Mouse (Mus musculus) midbrain, embryonic 15.5 days (tissue): ENCODE measurements around the gene Slc12a6. TPM values are rescaled to one million over a fixed set of nuclear protein-coding genes. Genes with fewer than 3 reads are reported as not detected.

ENCODE experiments used
- ATAC-seq: fragments of 200-750 bp; cut with Nextera tagmentation; replicated peaks from 2 replicates; pipeline ENCODE4 v1.8.0; 2017; ENCODE audit warnings: moderate TSS enrichment
- H3K27ac ChIP-seq: fragments of 300-500 bp; sonication (generic); 2 replicates; pipeline ENCODE4 v1.5.1; 2015; ENCODE audit warnings: mild to moderate bottlenecking, inconsistent platforms
- H3K27me3 ChIP-seq: fragments of 300-500 bp; sonication (generic); replicated peaks from 2 replicates; pipeline ENCODE4 v1.6.1; 2015; ENCODE audit warnings: inconsistent platforms
- H3K36me3 ChIP-seq: fragments of 300-500 bp; sonication (generic); replicated peaks from 2 replicates; pipeline ENCODE4 v1.6.1; 2015; ENCODE audit warnings: inconsistent platforms
- H3K4me1 ChIP-seq: fragments of 300-500 bp; sonication (generic); 2 replicates; pipeline ENCODE4 v1.6.1; 2015; ENCODE audit warnings: inconsistent platforms
- H3K4me2 ChIP-seq: fragments of 300-500 bp; sonication (generic); 2 replicates; pipeline ENCODE4 v1.6.1; 2015; ENCODE audit warnings: inconsistent platforms, mild to moderate bottlenecking, moderate library complexity
- H3K4me3 ChIP-seq: fragments of 300-500 bp; sonication (generic); 2 replicates; pipeline ENCODE4 v1.5.1; 2015; ENCODE audit warnings: mild to moderate bottlenecking, inconsistent platforms
- H3K9ac ChIP-seq: fragments of 300-500 bp; sonication (generic); 2 replicates; pipeline ENCODE4 v1.6.1; 2015; ENCODE audit warnings: mild to moderate bottlenecking, inconsistent platforms
- H3K9me3 ChIP-seq: fragments of 300-500 bp; sonication (generic); 2 replicates; pipeline ENCODE4 v1.6.1; 2016; ENCODE audit warnings: inconsistent platforms
- WGBS: fragments of 180-500 bp; shearing (Covaris S2); methylation state at CpG from one replicate; pipeline ENCODE4 v1.1.7; 2015; ENCODE audit warnings: mixed read lengths; 5-methylcytosine and 5-hydroxymethylcytosine counted together
- polyA plus RNA-seq: library from polyadenylated mRNA; unstranded; fragments of >200 nt; fragmentation: Nextera tagmentation; extraction: Ambion mirVana; gene quantifications from 2 replicates; pipeline ENCODE4 v1.2.1, GENCODE M21; 2015

The Slc12a6 gene
- polyA plus RNA-seq, 1 experiment from 2014 or later: 21.2 TPM

GRCm38 (mm10) chr2:112381219-112381618, 115.6 kb downstream of the Slc12a6 start:
- H3K9me3 ChIP-seq: no peaks in the 10 kb centered on the region
- H3K9ac ChIP-seq: no peak overlapping the region
- peaks cover 15% of the 10 kb centered on the region for H3K4me1 ChIP-seq
- WGBS: 96% methylated on average over 1 of the region's 1 CpGs
- ATAC-seq: no peak
- no peak overlapping the region for H3K4me2 ChIP-seq
- H3K27ac ChIP-seq: no peak overlapping the region
- no peak overlapping the region for H3K4me3 ChIP-seq
- no peaks in the 10 kb centered on the region for H3K36me3 ChIP-seq
- no peaks in the 10 kb centered on the region for H3K27me3 ChIP-seq

- no peak overlapping the region for H3K9ac ChIP-seq
- no peaks in the 10 kb centered on the region for H3K4me1 ChIP-seq
- no peak for ATAC-seq
- H3K4me3 ChIP-seq: no peak overlapping the region
- 87% methylated on average over 5 of the region's 5 CpGs for WGBS
- no peak overlapping the region for H3K27ac ChIP-seq
- H3K9me3 ChIP-seq: no peaks in the 10 kb centered on the region
- no peaks in the 10 kb centered on the region for H3K27me3 ChIP-seq
- H3K36me3 ChIP-seq: no peaks in the 10 kb centered on the region
- H3K4me2 ChIP-seq: no peak overlapping the region
Observed at GRCm38 (mm10) chr2:112390843-112391242, 125.2 kb downstream of the Slc12a6 start.

- no peaks in the 10 kb centered on the region for H3K36me3 ChIP-seq
- ATAC-seq: no peak
- no peak overlapping the region for H3K9ac ChIP-seq
- no peak overlapping the region for H3K4me3 ChIP-seq
- no peak overlapping the region for H3K27ac ChIP-seq
- no peaks in the 10 kb centered on the region for H3K27me3 ChIP-seq
- no peak overlapping the region for H3K4me2 ChIP-seq
- H3K4me1 ChIP-seq: no peaks in the 10 kb centered on the region
- H3K9me3 ChIP-seq: no peaks in the 10 kb centered on the region
- 95% methylated on average over 4 of the region's 4 CpGs for WGBS
Observed at GRCm38 (mm10) chr2:112391346-112392000, 125.8 kb downstream of the Slc12a6 start.

- ATAC-seq: no peak
- H3K27ac ChIP-seq: no peak overlapping the region
- no peaks in the 10 kb centered on the region for H3K4me1 ChIP-seq
- H3K4me2 ChIP-seq: no peak overlapping the region
- no peak overlapping the region for H3K9ac ChIP-seq
- H3K9me3 ChIP-seq: no peaks in the 10 kb centered on the region
- H3K36me3 ChIP-seq: no peaks in the 10 kb centered on the region
- H3K27me3 ChIP-seq: no peaks in the 10 kb centered on the region
- WGBS: 93% methylated on average over 1 of the region's 1 CpGs
- no peak overlapping the region for H3K4me3 ChIP-seq
Observed at GRCm38 (mm10) chr2:112392689-112393088, 127.1 kb downstream of the Slc12a6 start.

- H3K9ac ChIP-seq: no peak overlapping the region
- H3K9me3 ChIP-seq: no peaks in the 10 kb centered on the region
- no peak overlapping the region for H3K4me3 ChIP-seq
- no peaks in the 10 kb centered on the region for H3K4me1 ChIP-seq
- no peaks in the 10 kb centered on the region for H3K27me3 ChIP-seq
- no peak overlapping the region for H3K27ac ChIP-seq
- ATAC-seq: no peak
- H3K4me2 ChIP-seq: no peak overlapping the region
- H3K36me3 ChIP-seq: no peaks in the 10 kb centered on the region
Observed at GRCm38 (mm10) chr2:112393958-112394357, 128.3 kb downstream of the Slc12a6 start.

- 86% methylated on average over 1 of the region's 1 CpGs for WGBS
Observed at GRCm38 (mm10) chr2:112396649-112397048, 131.0 kb downstream of the Slc12a6 start.

GRCm38 (mm10) chr2:112407030-112407429, 141.4 kb downstream of the Slc12a6 start:
- Histone ChIP-seq H3K9ac (no peak overlapping the region), H3K9me3 (no peaks in the 10 kb centered on the region)

More at GRCm38 (mm10) chr2:112396649-112397048, 131.0 kb downstream of the Slc12a6 start:
- no peaks in the 10 kb centered on the region for H3K4me1 ChIP-seq
- H3K4me3 ChIP-seq: no peak overlapping the region
- no peak overlapping the region for H3K9ac ChIP-seq
- H3K4me2 ChIP-seq: no peak overlapping the region
- H3K27ac ChIP-seq: no peak overlapping the region
- H3K27me3 ChIP-seq: no peaks in the 10 kb centered on the region
- ATAC-seq: no peak
- no peaks in the 10 kb centered on the region for H3K9me3 ChIP-seq
- H3K36me3 ChIP-seq: no peaks in the 10 kb centered on the region

More at GRCm38 (mm10) chr2:112407030-112407429, 141.4 kb downstream of the Slc12a6 start:
- no peak for ATAC-seq
- 90% methylated on average over 3 of the region's 3 CpGs for WGBS
- H3K36me3 ChIP-seq: peaks cover 9% of the 10 kb centered on the region
- no peaks in the 10 kb centered on the region for H3K4me1 ChIP-seq
- H3K27ac ChIP-seq: no peak overlapping the region
- H3K4me3 ChIP-seq: no peak overlapping the region
- H3K27me3 ChIP-seq: no peaks in the 10 kb centered on the region
- no peak overlapping the region for H3K4me2 ChIP-seq

Other genes with a start within 250 kb of the Slc12a6 start
- gene Olfr1311, start 241.4 kb upstream of the Slc12a6 start, polyA plus RNA-seq: not detected in 2 replicates
- gene Olfr1312, start 215.6 kb upstream of the Slc12a6 start, polyA plus RNA-seq: not detected in 2 replicates
- not detected in 2 replicates for gene Olfr1313, start 188.0 kb upstream of the Slc12a6 start, polyA plus RNA-seq
- gene Olfr1314, start 169.0 kb upstream of the Slc12a6 start, polyA plus RNA-seq: not detected in 2 replicates
- not detected in 2 replicates for gene Olfr1315-ps1, start 150.4 kb upstream of the Slc12a6 start, polyA plus RNA-seq
- not detected in 2 replicates for gene Olfr1316, start 130.8 kb upstream of the Slc12a6 start, polyA plus RNA-seq
- gene Olfr1317, start 125.5 kb upstream of the Slc12a6 start, polyA plus RNA-seq: not detected in 2 replicates
- gene Olfr1318, start 111.6 kb upstream of the Slc12a6 start, polyA plus RNA-seq: not detected in 2 replicates
- gene Lpcat4, start 26.4 kb upstream of the Slc12a6 start, polyA plus RNA-seq: 21.9 and 26.0 TPM in 2 replicates
- gene Nutm1, start 6.5 kb upstream of the Slc12a6 start, polyA plus RNA-seq: not detected in 2 replicates
- gene Nop10, start 3.9 kb upstream of the Slc12a6 start, polyA plus RNA-seq: 153 and 158 TPM in 2 replicates
- gene Gm21985, start 489 bp downstream of the Slc12a6 start, polyA plus RNA-seq: not detected in 2 replicates
- gene Emc4, start 102.2 kb downstream of the Slc12a6 start, polyA plus RNA-seq: 175 and 188 TPM in 2 replicates
- gene Katnbl1, start 113.4 kb downstream of the Slc12a6 start, polyA plus RNA-seq: 27.9 and 28.0 TPM in 2 replicates
- gene Emc7, start 189.2 kb downstream of the Slc12a6 start, polyA plus RNA-seq: 18.6 and 19.6 TPM in 2 replicates
- gene Chrm5, start 214.9 kb downstream of the Slc12a6 start, polyA plus RNA-seq: 1.2 and 2.0 TPM in 2 replicates
- 2.4 and 4.5 TPM in 2 replicates for gene Aven, start 227.1 kb downstream of the Slc12a6 start, polyA plus RNA-seq